9 mouse cellular contexts compared by ENCODE assay signal in the genomic region with DNA sequence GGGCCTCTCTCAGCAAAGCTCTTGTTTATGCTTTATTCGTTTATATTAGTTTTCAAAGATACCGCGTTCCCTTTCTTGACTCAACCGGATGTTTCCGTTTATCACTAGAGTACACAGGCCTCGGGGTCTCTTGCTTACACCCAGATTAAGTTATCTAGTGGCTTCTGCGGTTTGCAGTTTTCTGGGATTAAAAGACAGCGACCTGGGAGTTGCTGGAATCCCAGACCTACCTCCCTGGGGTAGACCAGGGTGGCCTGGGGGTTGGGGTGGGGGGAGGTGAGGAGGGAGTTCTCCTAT. TPM values are rescaled to one million over a fixed set of nuclear protein-coding genes. Genes with fewer than 3 reads are reported as not detected.
A peak's percentile ranks its signal among the peaks of the same experiment; 100 is the strongest.
DNase-seq lines count a peak whose midpoint lies in the region; ATAC-seq lines count a peak whose summit lies in the region.
"Had no signal": no experiment of that assay in that cellular context is flagged by ENCODE, and none has a peak within 500 bp of the region (broad histone marks: within the 10 kb centered on the region; RNA-seq: fewer than 3 reads in every experiment).

No protein-coding gene starts in this region.

- H3K36me3 ChIP-seq in heart, embryonic 15.5 days: no peaks in the 10 kb centered on the region
- no peaks in the 10 kb centered on the region for H3K36me3 ChIP-seq in hindbrain, embryonic 16.5 days (ENCODE audit: control insufficient read depth, insufficient read depth, low read length)
- H3K36me3 ChIP-seq in midbrain, embryonic 11.5 days (ENCODE audit: control insufficient read depth, insufficient read depth, low read length): no peaks in the 10 kb centered on the region

- no peak for ATAC-seq in heart, embryonic 15.5 days (replicated peaks; ENCODE audit: insufficient number of reproducible peaks, insufficient read depth, low FRiP score, low read depth)
- ATAC-seq in common myeloid progenitor, adult 5-6 weeks (replicated peaks; ENCODE audit: low read depth, poor library complexity, severe bottlenecking): peak; percentile 21
- ATAC-seq in hindbrain, embryonic 16.5 days: no peak
- peak; percentile 10; the same call in 1 of the 2 replicates for ATAC-seq in midbrain, embryonic 11.5 days (ENCODE audit: low FRiP score)
- no peak for ATAC-seq in inflammation-experienced regulatory T-cells, adult 6 months

- WGBS in heart, embryonic 15.5 days: 10% methylated on average over 8 of the region's 8 CpGs
- WGBS in hindbrain, embryonic 16.5 days: 9% methylated on average over 8 of the region's 8 CpGs
- WGBS in midbrain, embryonic 11.5 days: 1% methylated on average over 8 of the region's 8 CpGs

- peak overlapping the region; percentile 100 for H3K4me2 ChIP-seq in heart, embryonic 15.5 days
- H3K4me2 ChIP-seq in hindbrain, embryonic 16.5 days (ENCODE audit: low read length): peak overlapping the region; percentile 99
- H3K4me2 ChIP-seq in midbrain, embryonic 11.5 days: peak overlapping the region; percentile 99

- H3K4me1 ChIP-seq in heart, embryonic 15.5 days (replicated peaks): peaks cover 15% of the 10 kb centered on the region
- peaks cover 2% of the 10 kb centered on the region; the same call in 1 of the 2 replicates for H3K4me1 ChIP-seq in hindbrain, embryonic 16.5 days (ENCODE audit: control insufficient read depth, insufficient read depth, low read depth, low read length)
- peaks cover 12% of the 10 kb centered on the region; the same call in 1 of the 2 replicates for H3K4me1 ChIP-seq in midbrain, embryonic 11.5 days (ENCODE audit: control insufficient read depth, insufficient read depth, low read length)

- peak overlapping the region; percentile 87; the same call in 1 of the 2 replicates for H3K9ac ChIP-seq in heart, embryonic 15.5 days
- peak overlapping the region; percentile 84 for H3K9ac ChIP-seq in hindbrain, embryonic 16.5 days (ENCODE audit: low read depth, low read length)
- H3K9ac ChIP-seq in midbrain, embryonic 11.5 days (ENCODE audit: low read length): peak overlapping the region; percentile 75; the same call in 1 of the 2 replicates

- no peaks in the 10 kb centered on the region for H3K9me3 ChIP-seq in heart, embryonic 15.5 days (replicated peaks)
- H3K9me3 ChIP-seq in hindbrain, embryonic 16.5 days (ENCODE audit: control insufficient read depth, low read length): 0 out of 2 replicates have a peak, but pooled peaks cover 2% of the 10 kb centered on the region
- peaks cover 3% of the 10 kb centered on the region; the same call in 1 of the 2 replicates for H3K9me3 ChIP-seq in midbrain, embryonic 11.5 days (ENCODE audit: control insufficient read depth, low read length)

- H3K4me3 ChIP-seq in heart, embryonic 15.5 days: peak overlapping the region; percentile 89
- peak overlapping the region; percentile 76 for H3K4me3 ChIP-seq in hindbrain, embryonic 16.5 days (ENCODE audit: low read length)
- peak overlapping the region; percentile 71 for H3K4me3 ChIP-seq in midbrain, embryonic 11.5 days (ENCODE audit: low read depth, low read length)

- H3K27me3 ChIP-seq in heart, embryonic 15.5 days: no peaks in the 10 kb centered on the region
- no peaks in the 10 kb centered on the region for H3K27me3 ChIP-seq in hindbrain, embryonic 16.5 days (replicated peaks; ENCODE audit: control insufficient read depth, insufficient read depth, low read length)
- peaks cover 2% of the 10 kb centered on the region; the same call in 1 of the 2 replicates for H3K27me3 ChIP-seq in midbrain, embryonic 11.5 days (ENCODE audit: control insufficient read depth, insufficient read depth, low read length)

- no peak overlapping the region for H3K27ac ChIP-seq in heart, embryonic 15.5 days
- H3K27ac ChIP-seq in hindbrain, embryonic 16.5 days (ENCODE audit: low read depth, low read length): no peak overlapping the region
- no peak overlapping the region for H3K27ac ChIP-seq in midbrain, embryonic 11.5 days (ENCODE audit: low read depth, low read length)
- H3K27ac ChIP-seq: macrophage had no signal

- DNase-seq in heart, adult 18-20 months: no peak
- DNase-seq in midbrain, embryonic 11.5 days (ENCODE audit: low spot score, missing footprints): no peak
- no peak for DNase-seq in layer of hippocampus, adult 11-12 months (ENCODE audit: low spot score)
- DNase-seq in kidney, postnatal 4 days: no peak

RNA-seq across cellular contexts. Expression of gene Adamts3, which starts 0.7 kb away (rescaled TPM):
- polyA plus RNA-seq in heart, embryonic 15.5 days (2015; fragmentation: Nextera tagmentation; extraction: Ambion mirVana): 2.5 and 3.1 TPM in 2 replicates
- total RNA-seq in heart, adult 18-20 months (2021): 1 to 10 TPM; 3.5 to 4.4 TPM
- 13.4 and 15.6 TPM in 2 replicates for total RNA-seq in common myeloid progenitor, adult 5-6 weeks (2017)
- polyA plus RNA-seq in hindbrain, embryonic 16.5 days (2015; fragmentation: Nextera tagmentation; extraction: Ambion mirVana): 3.9 and 4.4 TPM in 2 replicates
- polyA plus RNA-seq in midbrain, embryonic 11.5 days (2014; fragmentation: Nextera tagmentation; extraction: Ambion mirVana): 4.5 and 4.9 TPM in 2 replicates
- under 1 TPM in 1 of 3 experiments, not detected in 2; 0.08 TPM for polyA plus RNA-seq in inflammation-experienced regulatory T-cells, adult 6 months (2017; shearing (Covaris generic))
- polyA plus RNA-seq: macrophage had no signal

Comparison
In these comparisons a context has a peak if more than half of its experiments do, and no peak if none do; other contexts are left out.
1. ATAC-seq: peak in common myeloid progenitor, adult 5-6 weeks (single experiment) and midbrain, embryonic 11.5 days (single experiment); none in heart, embryonic 15.5 days (single experiment), hindbrain, embryonic 16.5 days (single experiment) and inflammation-experienced regulatory T-cells, adult 6 months (single experiment).
2. Peak in every context shown above with its lines, with median percentiles within 50 percentile points of each other: H3K4me2 ChIP-seq, H3K4me3 ChIP-seq and H3K9ac ChIP-seq.